Mouse (Mus musculus) T-cell, adult 2 months (primary cell): Measurements from ENCODE around the gene Sh3gl2.

Experiments used
- DNase-seq: peaks from one replicate; pipeline ENCODE4 v3.0.0; 2022; ENCODE audit warnings: low spot score

The Sh3gl2 gene

GRCm38 (mm10) chr4:85305912-85306573 is 101.1 kb downstream of the Sh3gl2 start:
- DNase-seq, result no peak

- DNase-seq, result no peak
Observed at GRCm38 (mm10) chr4:85319092-85319491, 114.2 kb downstream of the Sh3gl2 start.

GRCm38 (mm10) chr4:85325454-85325853 is 120.5 kb downstream of the Sh3gl2 start:
- no peak for DNase-seq

GRCm38 (mm10) chr4:85326052-85326451 is 121.1 kb downstream of the Sh3gl2 start:
- DNase-seq, result no peak

GRCm38 (mm10) chr4:85334688-85335200 is 129.8 kb downstream of the Sh3gl2 start:
- DNase-seq, result no peak

GRCm38 (mm10) chr4:85336356-85336755 is 131.4 kb downstream of the Sh3gl2 start:
- no peak for DNase-seq

GRCm38 (mm10) chr4:85339126-85339525 is 134.2 kb downstream of the Sh3gl2 start:
- DNase-seq, result no peak

GRCm38 (mm10) chr4:85340686-85341085 is 135.8 kb downstream of the Sh3gl2 start:
- no peak for DNase-seq

- DNase-seq, result no peak
Observed at GRCm38 (mm10) chr4:85345911-85346310, 141.0 kb downstream of the Sh3gl2 start.

- no peak for DNase-seq
Observed at GRCm38 (mm10) chr4:85348079-85348643, 143.2 kb downstream of the Sh3gl2 start.

GRCm38 (mm10) chr4:85362661-85363060 is 157.7 kb downstream of the Sh3gl2 start:
- no peak for DNase-seq

- DNase-seq, result no peak
Observed at GRCm38 (mm10) chr4:85363205-85363604, 158.3 kb downstream of the Sh3gl2 start.

- DNase-seq, result no peak
Observed at GRCm38 (mm10) chr4:85371036-85371435, 166.1 kb downstream of the Sh3gl2 start.

- DNase-seq, result no peak
Observed at GRCm38 (mm10) chr4:85374801-85375200, 169.9 kb downstream of the Sh3gl2 start.

GRCm38 (mm10) chr4:85376187-85376586 is 171.3 kb downstream of the Sh3gl2 start:
- no peak for DNase-seq

GRCm38 (mm10) chr4:85376610-85377009 is 171.7 kb downstream of the Sh3gl2 start:
- DNase-seq, result no peak

GRCm38 (mm10) chr4:85385241-85385640 is 180.3 kb downstream of the Sh3gl2 start:
- DNase-seq, result no peak

GRCm38 (mm10) chr4:85387676-85388075 is 182.8 kb downstream of the Sh3gl2 start:
- DNase-seq, result no peak

- no peak for DNase-seq
Observed at GRCm38 (mm10) chr4:85391795-85392194, 186.9 kb downstream of the Sh3gl2 start.

- DNase-seq, result no peak
Observed at GRCm38 (mm10) chr4:85398765-85399164, 193.8 kb downstream of the Sh3gl2 start.

- DNase-seq, result no peak
Observed at GRCm38 (mm10) chr4:85402823-85403222, 197.9 kb downstream of the Sh3gl2 start.

- no peak for DNase-seq
Observed at GRCm38 (mm10) chr4:85404424-85405194, 199.7 kb downstream of the Sh3gl2 start.

GRCm38 (mm10) chr4:85405276-85405675 is 200.3 kb downstream of the Sh3gl2 start:
- no peak for DNase-seq
